12 mouse cellular contexts compared by ENCODE assay signal in genomic region chr14:20047814-20048480, GRCm38 (mm10).
DNase-seq lines count a peak whose midpoint lies in the region; ATAC-seq and TF ChIP-seq lines count a peak whose summit lies in the region.
"Had no signal": no experiment of that assay in that cellular context is flagged by ENCODE, and none has a peak within 500 bp of the region (broad histone marks: within the 10 kb centered on the region; RNA-seq: fewer than 3 reads in every experiment).

No protein-coding gene starts in this region.

- no peaks in the 10 kb centered on the region for H3K27me3 ChIP-seq in neural tube, embryonic 11.5 days (ENCODE audit: control insufficient read depth, insufficient read depth, low read length)
- no peaks in the 10 kb centered on the region for H3K27me3 ChIP-seq in forebrain, embryonic 11.5 days (ENCODE audit: control insufficient read depth, insufficient read depth, low read length)
- H3K27me3 ChIP-seq in hindbrain, postnatal 0 days (ENCODE audit: insufficient read depth, low read length) = no peaks in the 10 kb centered on the region
- no peaks in the 10 kb centered on the region for H3K27me3 ChIP-seq in neural tube, embryonic 15.5 days (replicated peaks)

- DNase-seq in neural tube, embryonic 11.5 days (ENCODE audit: low spot score) = no peak
- no peak for DNase-seq in neural tube, embryonic 10.5 days (ENCODE audit: extremely low spot score, low spot score)
- DNase-seq in forebrain, embryonic 11.5 days (ENCODE audit: low spot score) = no peak
- DNase-seq in hindbrain, postnatal 0 days (ENCODE audit: low spot score) = peak; percentile 77
- DNase-seq in thymus, postnatal 25 days = no peak
- no peak for DNase-seq in lung, adult 18-20 months
- no peak for DNase-seq in natural killer cell, adult 2 months (ENCODE audit: low spot score in 2 of 2)
- DNase-seq: heart, postnatal 4 days; kidney, postnatal 10 days; lung, postnatal 36 days; thymus, postnatal 14 days had no signal

- no peak for TF ChIP-seq CTCF in hindbrain, postnatal 0 days (IDR thresholded peaks at IDR 0.05; ENCODE audit: low read depth)

- H3K4me2 ChIP-seq in neural tube, embryonic 11.5 days (ENCODE audit: low read depth) = no peak overlapping the region
- no peak overlapping the region for H3K4me2 ChIP-seq in forebrain, embryonic 11.5 days (ENCODE audit: low read depth, low read length, severe bottlenecking)
- H3K4me2 ChIP-seq in hindbrain, postnatal 0 days (ENCODE audit: low read depth, low read length) = no peak overlapping the region
- H3K4me2 ChIP-seq in neural tube, embryonic 15.5 days = no peak overlapping the region

- no peaks in the 10 kb centered on the region for H3K4me1 ChIP-seq in neural tube, embryonic 11.5 days (ENCODE audit: control insufficient read depth, insufficient read depth, low read length)
- H3K4me1 ChIP-seq in forebrain, embryonic 11.5 days (replicated peaks; ENCODE audit: control insufficient read depth, insufficient read depth, low read length) = peaks cover 4% of the 10 kb centered on the region; the same call in 1 of the 2 replicates
- no peaks in the 10 kb centered on the region for H3K4me1 ChIP-seq in hindbrain, postnatal 0 days (ENCODE audit: insufficient read depth, low read length)
- H3K4me1 ChIP-seq in neural tube, embryonic 15.5 days = peaks cover 10% of the 10 kb centered on the region

- 50% methylated on average over 3 of the region's 3 CpGs for WGBS in neural tube, embryonic 11.5 days
- WGBS in forebrain, embryonic 11.5 days = 37% methylated on average over 3 of the region's 3 CpGs
- WGBS in hindbrain, postnatal 0 days = 35% methylated on average over 3 of the region's 3 CpGs
- WGBS in neural tube, embryonic 15.5 days = 36% methylated on average over 3 of the region's 3 CpGs

- ATAC-seq in neural tube, embryonic 11.5 days (ENCODE audit: insufficient read depth, low FRiP score, low TSS enrichment) = peak; percentile 68; the same call in 1 of the 2 replicates
- peak; percentile 87 for ATAC-seq in forebrain, embryonic 11.5 days (replicated peaks; ENCODE audit: low FRiP score)
- peak; percentile 95 for ATAC-seq in hindbrain, postnatal 0 days
- ATAC-seq in neural tube, embryonic 15.5 days (ENCODE audit: low FRiP score) = peak; percentile 97

- no peak overlapping the region for H3K9ac ChIP-seq in neural tube, embryonic 11.5 days (ENCODE audit: low read length)
- H3K9ac ChIP-seq in forebrain, embryonic 11.5 days (ENCODE audit: low read length) = no peak overlapping the region
- no peak overlapping the region for H3K9ac ChIP-seq in hindbrain, postnatal 0 days (replicated peaks; ENCODE audit: low read length)
- H3K9ac ChIP-seq in neural tube, embryonic 15.5 days (replicated peaks) = no peak overlapping the region

- H3K27ac ChIP-seq in neural tube, embryonic 11.5 days (ENCODE audit: low read depth, low read length) = no peak overlapping the region
- no peak overlapping the region for H3K27ac ChIP-seq in forebrain, embryonic 11.5 days (ENCODE audit: low read depth, low read length)
- peak overlapping the region; percentile 75 for H3K27ac ChIP-seq in hindbrain, postnatal 0 days
- H3K27ac ChIP-seq in neural tube, embryonic 15.5 days (replicated peaks) = peak overlapping the region; percentile 73

- H3K36me3 ChIP-seq in neural tube, embryonic 11.5 days (ENCODE audit: control insufficient read depth, insufficient read depth, low read length) = no peaks in the 10 kb centered on the region
- no peaks in the 10 kb centered on the region for H3K36me3 ChIP-seq in forebrain, embryonic 11.5 days (ENCODE audit: control insufficient read depth, insufficient read depth, low read length)
- no peaks in the 10 kb centered on the region for H3K36me3 ChIP-seq in hindbrain, postnatal 0 days (ENCODE audit: insufficient read depth, low read length)
- H3K36me3 ChIP-seq in neural tube, embryonic 15.5 days = no peaks in the 10 kb centered on the region

- H3K9me3 ChIP-seq in neural tube, embryonic 11.5 days (ENCODE audit: control insufficient read depth, low read length) = no peaks in the 10 kb centered on the region
- H3K9me3 ChIP-seq in forebrain, embryonic 11.5 days (ENCODE audit: control insufficient read depth, low read length) = no peaks in the 10 kb centered on the region
- no peaks in the 10 kb centered on the region for H3K9me3 ChIP-seq in hindbrain, postnatal 0 days (ENCODE audit: low read length)
- no peaks in the 10 kb centered on the region for H3K9me3 ChIP-seq in neural tube, embryonic 15.5 days (replicated peaks)

- no peak overlapping the region for H3K4me3 ChIP-seq in neural tube, embryonic 11.5 days (ENCODE audit: low read depth, low read length)
- no peak overlapping the region for H3K4me3 ChIP-seq in forebrain, embryonic 11.5 days (ENCODE audit: low read depth, low read length)
- no peak overlapping the region for H3K4me3 ChIP-seq in hindbrain, postnatal 0 days (ENCODE audit: low read length)
- H3K4me3 ChIP-seq in neural tube, embryonic 15.5 days (replicated peaks) = no peak overlapping the region

Comparison
In these comparisons a context has a peak if more than half of its experiments do, and no peak if none do; other contexts are left out.
1. H3K27ac ChIP-seq: peak in hindbrain, postnatal 0 days (single experiment) and neural tube, embryonic 15.5 days (single experiment); none in neural tube, embryonic 11.5 days (single experiment) and forebrain, embryonic 11.5 days (single experiment).
2. Peak in every context shown above with its lines, with median percentiles within 50 percentile points of each other: ATAC-seq.